Mouse (Mus musculus) erythroblast, embryonic 14.5 days (primary cell): ENCODE measurements around the gene Nhsl2. TPM values are rescaled to one million over a fixed set of nuclear protein-coding genes. Genes with fewer than 3 reads are reported as not detected.
"Not testable (repeated sequence)": the region's sequence is repeated elsewhere in the genome, so short reads cannot be mapped to it uniquely, and the experiment has no call there.

Experiments
- H3K27me3 ChIP-seq: 2 replicates; pipeline ENCODE4 v1.6.1; 2012; ENCODE audit warnings: inconsistent platforms; ENCODE audit not compliant: control insufficient read depth
- H3K36me3 ChIP-seq: 2 replicates; pipeline ENCODE4 v1.6.1; 2012; ENCODE audit warnings: mild to moderate bottlenecking, inconsistent platforms; ENCODE audit not compliant: control insufficient read depth
- H3K4me1 ChIP-seq: 2 replicates; pipeline ENCODE4 v1.6.1; 2012; ENCODE audit warnings: inconsistent platforms; ENCODE audit not compliant: control insufficient read depth
- H3K4me3 ChIP-seq: replicated peaks from 2 replicates; pipeline ENCODE3; 2012; ENCODE audit warnings: moderate library complexity, mild to moderate bottlenecking, inconsistent platforms
- H3K9me3 ChIP-seq: 2 replicates; pipeline ENCODE4 v1.6.1; 2012; ENCODE audit warnings: low read length, inconsistent platforms, mixed read lengths; ENCODE audit not compliant: control insufficient read depth
- GATA1 ChIP-seq: IDR thresholded peaks from 2 replicates; pipeline ENCODE4 v1.6.1; 2012; ENCODE audit warnings: low read length, inconsistent platforms, mixed read lengths
- TAL1 ChIP-seq: IDR thresholded peaks from 3 replicates; pipeline ENCODE4 v1.6.1; 2012; ENCODE audit warnings: low read length, inconsistent platforms, mixed read lengths
- polyA plus RNA-seq: library from polyadenylated mRNA; stranded (reverse); fragments of >175 nt; gene quantifications from 2 replicates; pipeline ENCODE4 v1.2.3, GENCODE M21; 2012

Nhsl2 gene
- not detected in 2 replicates for polyA plus RNA-seq

- no peaks in the 10 kb centered on the region for H3K4me1 ChIP-seq
- peaks cover 12% of the 10 kb centered on the region for H3K9me3 ChIP-seq
- H3K27me3 ChIP-seq: peaks cover 71% of the 10 kb centered on the region
- TF ChIP-seq GATA1 (no peak), TAL1 (no peak)
- no peak within 1 kb of the TSS for H3K4me3 ChIP-seq
- H3K36me3 ChIP-seq: no peaks in the 10 kb centered on the region
These were observed at the start of gene Nhsl2 for GRCm38 (mm10) chrX:101849281-101849821. Gene Nhsl2 (plus strand): TSS chrX:101849385.

GRCm38 (mm10) chrX:101805512-101805911 lies 43.7 kb upstream of the Nhsl2 start:
- Histone ChIP-seq H3K4me3 (no peak overlapping the region), H3K4me1 (no peaks in the 10 kb centered on the region), H3K27me3 (no peaks in the 10 kb centered on the region; the same call in 1 of the 2 replicates), H3K36me3 (no peaks in the 10 kb centered on the region), H3K9me3 (no peaks in the 10 kb centered on the region)
- no peak for TF ChIP-seq TAL1
- TF ChIP-seq GATA1: no peak

- TF ChIP-seq TAL1 (no peak), GATA1 (no peak)
- Histone ChIP-seq H3K36me3 (no peaks in the 10 kb centered on the region), H3K27me3 (no peaks in the 10 kb centered on the region), H3K9me3 (no peaks in the 10 kb centered on the region), H3K4me3 (no peak overlapping the region), H3K4me1 (no peaks in the 10 kb centered on the region)
These were observed 37.4 kb upstream of the Nhsl2 start for GRCm38 (mm10) chrX:101811750-101812149.

- Histone ChIP-seq H3K27me3 (no peaks in the 10 kb centered on the region; the same call in 1 of the 2 replicates), H3K9me3 (no peaks in the 10 kb centered on the region), H3K4me3 (no peak overlapping the region), H3K36me3 (no peaks in the 10 kb centered on the region), H3K4me1 (no peaks in the 10 kb centered on the region)
- TF ChIP-seq GATA1 (no peak), TAL1 (no peak)
These were observed 30.0 kb upstream of the Nhsl2 start for GRCm38 (mm10) chrX:101819163-101819562.

GRCm38 (mm10) chrX:101819980-101820379 lies 29.2 kb upstream of the Nhsl2 start:
- H3K27me3 ChIP-seq, H3K4me1 ChIP-seq, H3K9me3 ChIP-seq, H3K4me3 ChIP-seq, H3K36me3 ChIP-seq: not testable (repeated sequence)

- Histone ChIP-seq H3K4me3 (no peak overlapping the region), H3K4me1 (no peaks in the 10 kb centered on the region), H3K36me3 (no peaks in the 10 kb centered on the region), H3K9me3 (peaks cover 12% of the 10 kb centered on the region), H3K27me3 (peaks cover 64% of the 10 kb centered on the region)
- TF ChIP-seq TAL1: no peak
- no peak for TF ChIP-seq GATA1
These were observed 1.9 kb upstream of the Nhsl2 start for GRCm38 (mm10) chrX:101847191-101847795.

GRCm38 (mm10) chrX:101849901-101850551 lies 841 bp downstream of the Nhsl2 start:
- Histone ChIP-seq H3K4me3 (no peak overlapping the region), H3K9me3 (peaks cover 12% of the 10 kb centered on the region), H3K4me1 (no peaks in the 10 kb centered on the region), H3K36me3 (no peaks in the 10 kb centered on the region), H3K27me3 (peaks cover 74% of the 10 kb centered on the region)
- no peak for TF ChIP-seq TAL1
- no peak for TF ChIP-seq GATA1

- H3K4me3 ChIP-seq: no peak overlapping the region
- peaks cover 65% of the 10 kb centered on the region for H3K27me3 ChIP-seq
- TF ChIP-seq TAL1 (no peak), GATA1 (no peak)
- H3K4me1 ChIP-seq: no peaks in the 10 kb centered on the region
- no peaks in the 10 kb centered on the region for H3K36me3 ChIP-seq
- peaks cover 12% of the 10 kb centered on the region for H3K9me3 ChIP-seq
These were observed 2.6 kb downstream of the Nhsl2 start for GRCm38 (mm10) chrX:101851566-101852354.
